Mouse (Mus musculus): ENCODE measurements at regions not wholly inside any gene's neighbourhood (a gene's known extent, or its start where the extent isn't known, plus 50 kb on each side); places are given as distances from the start of the nearest gene placed in this dataset.

- no peaks in the 10 kb centered on the region for H3K27me3 ChIP-seq (replicated peaks; ENCODE audit: control insufficient read depth, insufficient read depth, low read length)
- H3K27ac ChIP-seq (ENCODE audit: low read depth) = no peak overlapping the region
- DNase-seq (ENCODE audit: low spot score) = no peak
- H3K9me3 ChIP-seq (ENCODE audit: control insufficient read depth, low read length) = no peaks in the 10 kb centered on the region
- H3K4me1 ChIP-seq (replicated peaks; ENCODE audit: control insufficient read depth, insufficient read depth, low read length) = no peaks in the 10 kb centered on the region; the same call in 1 of the 2 replicates
- WGBS = 68% methylated on average over 1 of the region's 1 CpGs
- ATAC-seq (replicated peaks; ENCODE audit: low FRiP score, low TSS enrichment, low read depth) = no peak
- H3K9ac ChIP-seq (ENCODE audit: low read length) = no peak overlapping the region
- no peak overlapping the region for H3K4me2 ChIP-seq (ENCODE audit: low read length)
- no peak overlapping the region for H3K4me3 ChIP-seq (ENCODE audit: low read depth, low read length)
- no peaks in the 10 kb centered on the region for H3K36me3 ChIP-seq (ENCODE audit: control insufficient read depth, insufficient read depth, low read length)
Measured at GRCm38 (mm10) chr4:84208175-84208574, 466.9 kb downstream of the Bnc2 start.

- WGBS = 85% methylated on average over 2 of the region's 2 CpGs
Measured at GRCm38 (mm10) chr4:84209538-84209937, 465.5 kb downstream of the Bnc2 start.

GRCm38 (mm10) chr4:84211311-84211875, 463.7 kb downstream of the Bnc2 start:
- no peak for DNase-seq (ENCODE audit: low spot score)
- Histone ChIP-seq H3K4me2 (ENCODE audit: low read length) (no peak overlapping the region), H3K9me3 (ENCODE audit: control insufficient read depth, low read length) (no peaks in the 10 kb centered on the region), H3K9ac (ENCODE audit: low read length) (no peak overlapping the region), H3K4me1 (replicated peaks; ENCODE audit: control insufficient read depth, insufficient read depth, low read length) (no peaks in the 10 kb centered on the region), H3K36me3 (ENCODE audit: control insufficient read depth, insufficient read depth, low read length) (no peaks in the 10 kb centered on the region), H3K27ac (ENCODE audit: low read depth) (no peak overlapping the region), H3K27me3 (replicated peaks; ENCODE audit: control insufficient read depth, insufficient read depth, low read length) (no peaks in the 10 kb centered on the region), H3K4me3 (ENCODE audit: low read depth, low read length) (no peak overlapping the region)
- no peak for ATAC-seq (replicated peaks; ENCODE audit: low FRiP score, low TSS enrichment, low read depth)
- 74% methylated on average over 11 of the region's 11 CpGs for WGBS

More at GRCm38 (mm10) chr4:84209538-84209937, 465.5 kb downstream of the Bnc2 start:
- H3K9me3 ChIP-seq (ENCODE audit: control insufficient read depth, low read length) = no peaks in the 10 kb centered on the region
- no peak overlapping the region for H3K9ac ChIP-seq (ENCODE audit: low read length)
- H3K4me1 ChIP-seq (replicated peaks; ENCODE audit: control insufficient read depth, insufficient read depth, low read length) = no peaks in the 10 kb centered on the region
- H3K4me2 ChIP-seq (ENCODE audit: low read length) = no peak overlapping the region
- DNase-seq (ENCODE audit: low spot score) = no peak
- no peak overlapping the region for H3K4me3 ChIP-seq (ENCODE audit: low read depth, low read length)
- H3K27me3 ChIP-seq (replicated peaks; ENCODE audit: control insufficient read depth, insufficient read depth, low read length) = no peaks in the 10 kb centered on the region
- ATAC-seq (replicated peaks; ENCODE audit: low FRiP score, low TSS enrichment, low read depth) = no peak
- H3K36me3 ChIP-seq (ENCODE audit: control insufficient read depth, insufficient read depth, low read length) = no peaks in the 10 kb centered on the region
- H3K27ac ChIP-seq (ENCODE audit: low read depth) = no peak overlapping the region

GRCm38 (mm10) chr4:84212004-84212403, 463.1 kb downstream of the Bnc2 start:
- DNase-seq (ENCODE audit: low spot score) (no peak), ATAC-seq (replicated peaks; ENCODE audit: low FRiP score, low TSS enrichment, low read depth) (no peak)
- H3K4me1 ChIP-seq (replicated peaks; ENCODE audit: control insufficient read depth, insufficient read depth, low read length) = no peaks in the 10 kb centered on the region
- no peak overlapping the region for H3K4me2 ChIP-seq (ENCODE audit: low read length)
- H3K4me3 ChIP-seq (ENCODE audit: low read depth, low read length) = no peak overlapping the region
- H3K9ac ChIP-seq (ENCODE audit: low read length) = no peak overlapping the region
- no peaks in the 10 kb centered on the region for H3K9me3 ChIP-seq (ENCODE audit: control insufficient read depth, low read length)
- H3K36me3 ChIP-seq (ENCODE audit: control insufficient read depth, insufficient read depth, low read length) = no peaks in the 10 kb centered on the region
- H3K27ac ChIP-seq (ENCODE audit: low read depth) = no peak overlapping the region
- no peaks in the 10 kb centered on the region for H3K27me3 ChIP-seq (replicated peaks; ENCODE audit: control insufficient read depth, insufficient read depth, low read length)
- 79% methylated on average over 6 of the region's 6 CpGs for WGBS

GRCm38 (mm10) chr4:84214523-84214922, 460.6 kb downstream of the Bnc2 start:
- ATAC-seq (replicated peaks; ENCODE audit: low FRiP score, low TSS enrichment, low read depth) (no peak), DNase-seq (ENCODE audit: low spot score) (no peak)
- WGBS = 69% methylated on average over 8 of the region's 8 CpGs
- H3K9me3 ChIP-seq (ENCODE audit: control insufficient read depth, low read length) = no peaks in the 10 kb centered on the region
- H3K4me1 ChIP-seq (replicated peaks; ENCODE audit: control insufficient read depth, insufficient read depth, low read length) = no peaks in the 10 kb centered on the region
- H3K4me3 ChIP-seq (ENCODE audit: low read depth, low read length) = no peak overlapping the region
- no peaks in the 10 kb centered on the region for H3K27me3 ChIP-seq (replicated peaks; ENCODE audit: control insufficient read depth, insufficient read depth, low read length)
- H3K4me2 ChIP-seq (ENCODE audit: low read length) = no peak overlapping the region
- H3K9ac ChIP-seq (ENCODE audit: low read length) = no peak overlapping the region
- H3K27ac ChIP-seq (ENCODE audit: low read depth) = no peak overlapping the region
- H3K36me3 ChIP-seq (ENCODE audit: control insufficient read depth, insufficient read depth, low read length) = no peaks in the 10 kb centered on the region

GRCm38 (mm10) chr4:84218961-84219360, 456.1 kb downstream of the Bnc2 start:
- H3K9ac ChIP-seq (ENCODE audit: low read length) = no peak overlapping the region
- H3K4me3 ChIP-seq (ENCODE audit: low read depth, low read length) = no peak overlapping the region
- no peaks in the 10 kb centered on the region for H3K36me3 ChIP-seq (ENCODE audit: control insufficient read depth, insufficient read depth, low read length)
- no peaks in the 10 kb centered on the region for H3K9me3 ChIP-seq (ENCODE audit: control insufficient read depth, low read length)
- no peaks in the 10 kb centered on the region for H3K27me3 ChIP-seq (replicated peaks; ENCODE audit: control insufficient read depth, insufficient read depth, low read length)
- 87% methylated on average over 4 of the region's 4 CpGs for WGBS
- no peak overlapping the region for H3K27ac ChIP-seq (ENCODE audit: low read depth)
- H3K4me1 ChIP-seq (replicated peaks; ENCODE audit: control insufficient read depth, insufficient read depth, low read length) = no peaks in the 10 kb centered on the region
- no peak for DNase-seq (ENCODE audit: low spot score)
- H3K4me2 ChIP-seq (ENCODE audit: low read length) = no peak overlapping the region
- ATAC-seq (replicated peaks; ENCODE audit: low FRiP score, low TSS enrichment, low read depth) = no peak

- Histone ChIP-seq H3K4me1 (replicated peaks; ENCODE audit: control insufficient read depth, insufficient read depth, low read length) (no peaks in the 10 kb centered on the region), H3K4me3 (ENCODE audit: low read depth, low read length) (no peak overlapping the region), H3K27me3 (replicated peaks; ENCODE audit: control insufficient read depth, insufficient read depth, low read length) (no peaks in the 10 kb centered on the region), H3K9me3 (ENCODE audit: control insufficient read depth, low read length) (no peaks in the 10 kb centered on the region), H3K4me2 (ENCODE audit: low read length) (no peak overlapping the region), H3K9ac (ENCODE audit: low read length) (no peak overlapping the region), H3K27ac (ENCODE audit: low read depth) (no peak overlapping the region), H3K36me3 (ENCODE audit: control insufficient read depth, insufficient read depth, low read length) (no peaks in the 10 kb centered on the region)
- no peak; the same call in 1 of the 2 replicates for ATAC-seq (replicated peaks; ENCODE audit: low FRiP score, low TSS enrichment, low read depth)
- WGBS = 79% methylated on average over 4 of the region's 4 CpGs
- no peak for DNase-seq (ENCODE audit: low spot score)
Measured at GRCm38 (mm10) chr4:84222057-84222717, 452.9 kb downstream of the Bnc2 start.

GRCm38 (mm10) chr4:84222805-84223335, 452.2 kb downstream of the Bnc2 start:
- no peaks in the 10 kb centered on the region for H3K36me3 ChIP-seq (ENCODE audit: control insufficient read depth, insufficient read depth, low read length)

GRCm38 (mm10) chr4:84224556-84224955, 450.5 kb downstream of the Bnc2 start:
- Histone ChIP-seq H3K36me3 (ENCODE audit: control insufficient read depth, insufficient read depth, low read length) (no peaks in the 10 kb centered on the region), H3K27ac (ENCODE audit: low read depth) (no peak overlapping the region), H3K9ac (ENCODE audit: low read length) (no peak overlapping the region), H3K4me2 (ENCODE audit: low read length) (no peak overlapping the region), H3K4me3 (ENCODE audit: low read depth, low read length) (no peak overlapping the region), H3K4me1 (replicated peaks; ENCODE audit: control insufficient read depth, insufficient read depth, low read length) (no peaks in the 10 kb centered on the region), H3K9me3 (ENCODE audit: control insufficient read depth, low read length) (no peaks in the 10 kb centered on the region), H3K27me3 (replicated peaks; ENCODE audit: control insufficient read depth, insufficient read depth, low read length) (no peaks in the 10 kb centered on the region)
- ATAC-seq (replicated peaks; ENCODE audit: low FRiP score, low TSS enrichment, low read depth) = no peak
- WGBS = 65% methylated on average over 6 of the region's 6 CpGs
- no peak for DNase-seq (ENCODE audit: low spot score)

More at GRCm38 (mm10) chr4:84222805-84223335, 452.2 kb downstream of the Bnc2 start:
- no peak overlapping the region for H3K9ac ChIP-seq (ENCODE audit: low read length)
- no peaks in the 10 kb centered on the region for H3K9me3 ChIP-seq (ENCODE audit: control insufficient read depth, low read length)
- no peak overlapping the region for H3K4me3 ChIP-seq (ENCODE audit: low read depth, low read length)
- no peak for DNase-seq (ENCODE audit: low spot score)
- 91% methylated on average over 11 of the region's 11 CpGs for WGBS
- H3K27me3 ChIP-seq (replicated peaks; ENCODE audit: control insufficient read depth, insufficient read depth, low read length) = no peaks in the 10 kb centered on the region
- ATAC-seq (replicated peaks; ENCODE audit: low FRiP score, low TSS enrichment, low read depth) = no peak
- H3K27ac ChIP-seq (ENCODE audit: low read depth) = no peak overlapping the region
- H3K4me2 ChIP-seq (ENCODE audit: low read length) = no peak overlapping the region
- no peaks in the 10 kb centered on the region for H3K4me1 ChIP-seq (replicated peaks; ENCODE audit: control insufficient read depth, insufficient read depth, low read length)

Data from intestine, embryonic 14.5 days (tissue).